Mouse (Mus musculus): ENCODE data around the gene Diaph3.
A peak's percentile ranks its signal among the peaks of the same experiment; 100 is the strongest.

Diaph3 gene

GRCm38 (mm10) chr14:87083911-87084310 lies 57.1 kb downstream of the Diaph3 start:
- DNase-seq (ENCODE audit: low spot score in 2 of 2) = no peak

- DNase-seq (ENCODE audit: low spot score in 2 of 2) = no peak
Observed at GRCm38 (mm10) chr14:87079725-87080124, 61.3 kb downstream of the Diaph3 start.

DNA sequence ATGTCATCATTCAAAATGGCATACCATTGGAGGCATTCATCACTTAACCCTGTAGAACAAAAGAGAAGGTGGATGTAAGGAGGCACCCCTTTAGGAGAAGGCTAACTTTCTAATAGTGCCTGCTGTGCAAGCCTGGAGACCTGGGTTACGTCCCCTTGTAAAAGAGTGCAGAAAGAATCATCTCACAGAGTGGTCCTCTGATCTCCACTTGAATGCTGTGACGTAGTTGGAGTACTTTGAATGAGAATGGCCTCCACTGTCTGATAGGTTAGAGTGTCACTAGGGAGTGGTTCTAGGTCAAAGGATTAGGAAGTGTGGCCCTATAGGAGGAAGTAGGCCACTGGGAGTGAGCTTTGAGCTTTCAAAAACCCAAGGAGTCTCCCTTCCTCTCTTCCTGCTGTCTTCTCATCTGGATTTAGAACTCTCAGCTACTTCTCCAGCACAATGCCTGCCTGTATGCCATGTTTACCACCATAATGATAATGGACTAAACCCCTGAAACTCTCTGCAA lies 66.0 kb downstream of the Diaph3 start:
- DNase-seq (ENCODE audit: low spot score in 2 of 2) = no peak

DNA sequence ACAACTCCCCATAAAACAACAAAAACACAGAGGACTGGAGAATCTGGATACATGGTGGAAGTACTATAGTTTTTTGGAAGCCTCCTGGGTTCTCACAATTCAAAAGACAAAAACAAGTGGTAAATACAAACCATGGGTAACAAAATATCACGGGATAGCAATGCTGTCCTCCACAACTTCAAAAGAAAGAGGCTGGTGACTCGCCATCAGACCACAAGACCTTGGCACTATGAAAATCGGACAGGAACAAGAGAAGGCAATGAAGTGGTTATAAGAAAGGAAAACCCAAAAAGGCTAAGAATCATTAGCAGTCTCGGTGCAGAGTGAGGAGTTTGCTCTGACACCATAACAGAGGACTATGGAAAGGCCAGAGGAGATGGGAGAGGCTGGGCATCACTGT lies 76.8 kb downstream of the Diaph3 start:
- DNase-seq (ENCODE audit: low spot score in 2 of 2) = no peak

- no peak for DNase-seq (ENCODE audit: low spot score in 2 of 2)
Observed at GRCm38 (mm10) chr14:87056169-87056568, 84.9 kb downstream of the Diaph3 start.

- no peak for DNase-seq (ENCODE audit: low spot score in 2 of 2)
Observed at GRCm38 (mm10) chr14:87051187-87051586, 89.8 kb downstream of the Diaph3 start.

DNA sequence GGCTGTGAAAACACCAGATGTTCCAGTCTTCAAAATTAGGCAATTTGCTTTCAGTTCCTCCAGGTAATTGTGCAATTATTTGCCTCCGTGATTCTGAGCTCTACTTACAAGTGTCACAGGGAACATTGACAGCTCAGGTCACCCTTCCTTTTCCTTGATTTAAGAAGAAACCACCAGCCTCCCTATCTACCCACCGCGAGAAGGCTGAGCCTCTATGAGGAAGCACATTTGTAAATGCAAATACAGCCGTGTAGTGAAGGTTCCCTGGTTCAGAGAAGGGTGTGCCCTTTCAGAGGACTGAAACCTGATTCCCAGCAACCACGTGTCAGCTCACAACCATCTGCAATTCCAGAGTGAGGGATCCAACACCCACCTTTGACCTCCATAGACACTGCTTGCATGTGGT lies 96.6 kb downstream of the Diaph3 start:
- no peak for DNase-seq (ENCODE audit: low spot score in 2 of 2)

DNA sequence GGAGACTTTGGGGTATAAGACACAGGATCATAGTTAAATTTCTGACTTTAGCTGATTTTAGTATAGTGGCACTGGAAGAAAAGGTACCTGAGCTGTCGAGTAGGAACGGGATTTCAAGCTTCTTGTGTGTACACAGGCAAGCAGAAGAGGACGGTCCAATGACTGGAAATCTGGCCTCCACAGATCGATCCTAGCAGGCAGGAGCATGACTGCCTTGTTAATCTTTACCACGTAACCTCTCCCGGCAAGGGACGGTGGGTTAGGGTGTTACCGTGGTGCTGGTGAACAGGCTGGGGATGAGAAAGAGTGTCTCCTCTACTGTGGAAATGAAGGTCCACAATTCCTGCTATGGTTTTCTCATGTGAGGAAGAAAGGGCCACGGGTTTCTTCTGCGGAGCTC lies 120.8 kb downstream of the Diaph3 start:
- no peak for DNase-seq (ENCODE audit: low spot score in 2 of 2)

GRCm38 (mm10) chr14:87019687-87020086 lies 121.3 kb downstream of the Diaph3 start:
- no peak for DNase-seq (ENCODE audit: low spot score in 2 of 2)

GRCm38 (mm10) chr14:86997318-86997717 lies 143.7 kb downstream of the Diaph3 start:
- no peak for DNase-seq (ENCODE audit: low spot score in 2 of 2)

DNA sequence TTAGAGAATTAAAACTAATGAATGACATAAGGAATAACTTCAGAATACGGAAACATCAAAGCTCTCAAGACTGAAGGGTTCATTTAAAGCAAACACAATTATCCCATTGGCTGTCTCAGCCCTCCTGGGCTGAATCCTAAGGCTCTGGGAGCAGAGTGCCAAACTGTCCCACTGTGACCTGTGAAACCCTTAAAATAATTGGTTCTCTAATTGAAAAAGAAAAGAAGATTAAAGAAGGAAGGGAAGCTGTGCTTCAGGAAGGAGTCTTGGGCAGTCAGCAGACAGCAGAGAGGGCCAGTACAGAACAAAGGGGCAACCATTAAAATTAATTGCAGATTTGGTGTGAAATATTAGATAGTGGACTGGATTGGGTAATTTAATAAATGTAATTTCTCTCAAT lies 189.9 kb downstream of the Diaph3 start:
- DNase-seq (ENCODE audit: low spot score in 2 of 2) = no peak

DNA sequence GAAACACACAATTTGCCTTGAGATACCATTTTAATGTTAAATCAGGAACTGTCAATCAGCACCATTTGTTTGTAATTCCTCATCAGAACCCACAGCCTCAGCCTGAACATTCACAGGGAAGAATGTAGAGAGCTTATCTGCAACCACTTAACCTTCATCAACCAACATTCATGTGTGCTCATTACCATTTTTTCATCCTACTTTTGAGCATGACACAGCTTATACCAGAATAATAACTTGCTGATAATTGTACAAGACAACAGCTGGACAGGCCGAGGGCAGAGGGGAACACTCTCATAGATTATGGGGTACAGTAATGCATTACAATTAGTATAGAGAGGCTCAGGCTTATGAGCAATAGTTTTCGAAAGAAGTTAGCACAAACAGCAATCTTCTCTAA lies 203.1 kb downstream of the Diaph3 start:
- no peak for DNase-seq (ENCODE audit: low spot score in 2 of 2)

DNA sequence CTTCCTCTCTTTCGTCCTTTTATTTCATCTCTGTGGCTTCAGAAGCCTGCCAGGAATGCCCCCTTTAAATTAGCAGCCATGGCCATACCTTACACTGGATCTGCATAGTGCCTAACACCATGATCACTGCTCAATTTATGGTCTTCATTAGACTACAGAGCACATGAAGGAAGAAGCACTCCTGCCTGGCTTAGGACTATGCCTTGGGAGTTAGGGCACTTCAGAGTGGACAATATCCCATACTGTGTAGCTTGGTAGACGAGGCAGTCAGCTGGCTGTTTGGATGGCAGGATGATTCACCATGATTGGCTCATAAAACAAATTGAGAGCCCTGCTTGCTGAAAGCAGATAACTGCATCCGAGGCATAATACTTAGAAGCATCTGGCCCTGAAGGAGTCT lies 204.6 kb downstream of the Diaph3 start:
- DNase-seq (ENCODE audit: low spot score in 2 of 2) = no peak

- no peak for DNase-seq (ENCODE audit: low spot score in 2 of 2)
Observed at GRCm38 (mm10) chr14:86930763-86931162, 210.3 kb downstream of the Diaph3 start.

GRCm38 (mm10) chr14:86926827-86927226 lies 214.2 kb downstream of the Diaph3 start:
- no peak for DNase-seq (ENCODE audit: low spot score in 2 of 2)

DNA sequence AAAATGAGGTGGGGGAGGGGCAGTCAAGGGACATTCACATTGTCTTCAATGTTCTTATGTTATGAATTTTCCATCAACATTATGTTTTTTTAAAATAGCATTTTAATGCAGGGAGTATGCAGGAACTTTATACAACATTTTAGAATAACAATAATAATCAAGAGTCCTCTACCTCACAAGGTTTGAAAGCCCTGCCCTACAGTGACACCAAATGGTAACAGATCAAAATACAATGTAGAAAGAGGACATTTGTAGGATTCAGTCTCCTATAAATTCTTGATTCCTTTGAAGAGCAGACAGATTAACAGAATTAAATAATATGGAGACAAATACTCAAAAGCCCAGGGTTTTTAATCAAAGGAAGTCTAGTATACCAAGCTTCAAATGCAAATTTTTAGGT lies 242.1 kb downstream of the Diaph3 start:
- no peak for DNase-seq (ENCODE audit: low spot score in 2 of 2)

GRCm38 (mm10) chr14:86889070-86889804 lies 251.8 kb downstream of the Diaph3 start:
- no peak for DNase-seq (ENCODE audit: low spot score in 2 of 2)

GRCm38 (mm10) chr14:86885417-86886098 lies 255.5 kb downstream of the Diaph3 start:
- DNase-seq (ENCODE audit: low spot score in 2 of 2) = no peak

- peak; percentile 24 to 38 for DNase-seq (ENCODE audit: low spot score in 2 of 2)
Observed at GRCm38 (mm10) chr14:86869536-86869935, 271.5 kb downstream of the Diaph3 start.

- DNase-seq (ENCODE audit: low spot score in 2 of 2) = no peak
Observed at GRCm38 (mm10) chr14:86867143-86867542, 273.9 kb downstream of the Diaph3 start.

DNA sequence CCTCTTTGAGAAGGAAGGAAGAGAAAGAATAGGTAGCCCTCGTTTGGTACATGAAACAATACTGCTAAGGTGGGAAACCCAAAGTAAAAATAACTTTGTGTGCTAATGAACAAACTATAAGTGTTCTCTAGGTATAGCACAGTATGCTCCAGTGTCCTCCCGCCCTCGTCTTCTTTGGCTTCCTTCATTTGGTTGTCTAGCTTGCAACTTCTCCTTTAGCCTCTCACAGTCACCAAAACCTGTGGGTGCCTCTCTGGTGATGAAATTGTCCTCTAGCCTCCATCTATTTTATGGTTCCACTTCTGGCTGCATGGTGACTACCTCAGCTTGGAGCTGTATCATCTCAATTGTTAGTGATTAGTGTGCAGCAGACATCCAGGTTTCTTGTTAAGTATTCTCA lies 277.0 kb downstream of the Diaph3 start:
- DNase-seq (ENCODE audit: low spot score in 2 of 2) = no peak

- DNase-seq (ENCODE audit: low spot score in 2 of 2) = no peak
Observed at GRCm38 (mm10) chr14:86861277-86861946, 279.6 kb downstream of the Diaph3 start.

Measured in frontal cortex, postnatal 10 days (tissue).